Mouse (Mus musculus) gastrocnemius, adult 2 months (tissue): Measurements from ENCODE around the gene Lzts2. TPM values are rescaled to one million over a fixed set of nuclear protein-coding genes. Genes with fewer than 3 reads are reported as not detected.

ENCODE experiments used
- DNase-seq: peaks from one replicate; pipeline ENCODE4 v3.0.0; 2022
- H3K27ac ChIP-seq: fragments of 200-600 bp; 2 replicates; pipeline ENCODE4 v1.8.1; 2022; ENCODE audit warnings: mild to moderate bottlenecking
- H3K4me3 ChIP-seq: fragments of 200-600 bp; 2 replicates; pipeline ENCODE4 v1.8.1; 2022; ENCODE audit warnings: mild to moderate bottlenecking, moderate library complexity
- CTCF ChIP-seq: fragments of 200-600 bp; IDR thresholded peaks from 2 replicates; pipeline ENCODE4 v1.8.1; 2022; ENCODE audit warnings: antibody characterized with exemption, mild to moderate bottlenecking, moderate library complexity
- intact Hi-C: fragments of 180-260 bp; cut with DNase I; formaldehyde crosslinking; loops from one replicate; pipeline ENCODE4 v1.15.1; 2025
- total RNA-seq, 2 experiments: library from RNA; stranded (reverse); gene quantifications; 2 replicates each; pipeline ENCODE4 v1.2.3; 2021

The Lzts2 gene
- total RNA-seq, 2 experiments from 2014 or later: 21.0 to 29.3 TPM

DNA sequence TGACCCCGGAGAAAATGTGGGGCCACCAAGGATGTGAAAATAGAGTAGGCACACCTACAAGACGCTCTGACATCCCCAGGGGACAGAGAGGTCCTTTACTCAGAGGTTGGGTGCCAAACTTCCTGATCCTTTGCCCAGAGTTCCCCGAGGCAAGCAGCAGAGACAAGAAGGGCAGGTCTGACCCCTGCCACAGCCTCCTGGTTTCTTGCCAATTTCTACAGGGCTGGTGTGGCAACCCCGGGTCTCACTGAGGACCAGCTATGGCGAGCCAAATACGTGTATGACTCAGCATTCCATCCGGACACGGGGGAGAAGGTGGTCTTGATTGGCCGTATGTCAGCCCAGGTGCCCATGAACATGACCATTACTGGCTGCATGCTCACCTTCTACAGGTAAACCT lies 35.3 kb downstream of the Lzts2 start:
- H3K27ac ChIP-seq: peak overlapping the region; percentile 99
- intact Hi-C loops: no loop called here
- TF ChIP-seq CTCF: no peak
- DNase-seq: peak; percentile 38
- peak overlapping the region; percentile 76 for H3K4me3 ChIP-seq

DNA sequence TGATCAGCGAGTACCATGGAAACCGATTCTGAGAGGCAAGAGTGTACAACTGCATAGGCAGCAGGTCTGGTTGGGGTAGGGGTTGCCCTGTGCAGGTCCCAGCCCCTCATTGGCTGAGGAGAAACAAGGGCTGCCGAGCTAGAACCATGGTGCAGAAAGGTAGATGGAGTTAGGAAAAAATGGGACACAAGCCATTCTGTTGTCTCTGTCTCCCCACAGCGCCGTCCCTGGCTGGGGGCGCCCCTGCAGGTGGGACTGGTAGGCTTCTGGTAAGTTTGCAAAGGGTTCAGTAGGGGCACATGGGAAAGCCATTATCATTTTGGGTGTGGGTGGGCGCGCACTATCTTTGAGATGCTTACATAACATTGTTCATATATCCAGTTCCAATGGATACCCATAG lies 39.2 kb downstream of the Lzts2 start:
- no peak for TF ChIP-seq CTCF
- no peak overlapping the region for H3K27ac ChIP-seq
- DNase-seq: no peak
- no peak overlapping the region for H3K4me3 ChIP-seq
- intact Hi-C loops: no loop called here

DNA sequence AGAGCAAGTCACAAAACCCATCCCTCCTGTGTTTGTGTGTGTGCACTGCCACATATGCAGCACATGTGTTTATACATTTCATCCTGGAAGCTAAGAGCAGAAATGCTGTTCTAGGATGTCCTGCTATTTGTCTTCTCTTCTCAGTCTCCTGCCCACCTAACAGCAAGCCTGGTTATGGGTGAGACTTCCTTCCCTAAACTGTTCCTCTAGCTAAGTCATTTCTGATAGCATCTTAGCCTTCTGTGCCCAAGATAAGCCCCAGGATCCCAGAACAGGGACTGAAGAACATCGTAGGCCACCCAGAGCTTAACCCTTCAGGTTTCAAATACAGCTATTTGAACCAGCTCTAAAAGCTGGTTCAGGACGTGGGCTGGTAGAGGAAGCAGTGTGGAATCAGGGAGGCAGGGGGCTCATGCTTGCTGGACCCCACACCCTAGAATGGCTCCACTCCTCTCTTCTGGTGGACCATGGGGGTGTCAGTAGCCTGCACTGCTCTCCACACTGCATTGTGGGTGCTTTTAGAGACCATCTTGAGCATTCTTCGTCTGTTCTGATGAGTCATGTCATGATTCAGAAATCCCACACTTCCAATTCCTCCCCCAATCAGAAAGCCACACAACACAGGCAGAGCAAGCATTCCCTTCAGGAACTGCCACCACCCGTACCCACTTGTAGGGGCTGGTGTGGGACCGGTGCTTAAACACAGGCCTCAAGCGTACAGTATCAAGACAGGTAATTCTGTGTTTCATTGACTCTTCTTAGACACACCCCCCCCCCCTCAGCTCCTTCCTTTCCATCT lies 40.9 kb downstream of the Lzts2 start:
- DNase-seq: no peak
- no peak overlapping the region for H3K4me3 ChIP-seq
- intact Hi-C loops: no loop called here
- 0 out of 2 replicates have a peak overlapping the region, but pooled peaks have one; percentile 1 for H3K27ac ChIP-seq
- no peak for TF ChIP-seq CTCF

DNA sequence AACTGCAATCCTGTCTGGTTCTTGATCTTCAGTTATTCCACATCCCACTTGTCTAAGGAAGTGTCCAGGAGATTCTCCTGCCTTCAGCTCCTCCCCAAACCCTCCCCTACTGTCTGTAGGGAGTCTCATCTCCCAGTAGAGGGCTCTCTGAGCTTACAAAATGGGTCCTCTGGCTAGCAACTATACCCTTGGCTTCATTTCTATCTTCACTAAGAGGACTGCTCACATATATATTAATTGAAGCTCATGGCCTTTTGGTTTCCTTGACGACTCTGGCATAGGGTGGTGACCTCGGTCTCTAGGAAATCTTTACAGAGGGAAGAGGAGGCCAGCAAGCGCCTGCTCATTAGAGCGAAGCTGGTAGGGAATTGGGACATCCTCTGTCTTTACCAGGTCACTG lies 42.1 kb downstream of the Lzts2 start:
- Histone ChIP-seq H3K4me3 (peak overlapping the region; percentile 40; the same call in 1 of the 2 replicates), H3K27ac (peak overlapping the region; percentile 95)
- intact Hi-C loops: no loop called here
- TF ChIP-seq CTCF: peak; percentile 83
- no peak for DNase-seq

DNA sequence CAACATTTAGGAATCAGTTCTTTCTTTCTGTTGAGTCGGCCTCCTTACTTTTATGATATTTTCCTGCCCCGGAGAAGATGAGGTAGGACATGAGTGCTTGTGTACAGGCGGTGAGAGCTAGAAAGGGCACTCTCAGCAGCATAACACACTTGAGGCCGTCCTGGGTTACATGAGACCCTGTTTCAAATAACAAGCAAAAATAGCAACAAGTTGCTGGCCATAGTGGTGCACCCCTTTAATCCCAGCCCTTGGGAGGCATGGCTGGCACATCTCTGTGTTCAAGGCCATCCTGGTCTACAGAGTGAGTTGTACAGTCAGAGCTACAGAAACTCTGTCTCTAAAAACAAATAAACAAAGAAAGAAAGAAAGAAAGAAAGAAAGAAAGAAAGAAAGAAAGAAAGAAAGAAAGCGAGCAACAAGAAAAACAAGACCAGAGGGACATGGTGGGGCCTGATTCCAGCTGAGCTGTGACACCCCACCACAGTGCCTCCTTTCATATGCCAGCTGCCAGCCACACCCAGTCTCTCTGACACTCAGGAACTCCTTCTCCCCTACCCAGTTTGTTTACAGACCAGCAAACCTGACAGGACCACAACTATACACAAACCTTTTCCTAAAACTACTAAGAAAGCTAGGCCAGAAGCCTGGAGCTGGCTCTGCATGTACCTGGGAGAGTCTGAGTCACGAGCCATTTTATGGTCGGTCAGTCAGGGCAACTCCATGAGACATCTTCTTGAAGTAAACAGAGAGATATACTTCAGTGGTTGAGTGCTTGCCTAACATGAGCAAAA lies 42.9 kb downstream of the Lzts2 start:
- H3K4me3 ChIP-seq: peak overlapping the region; percentile 79
- no peak for DNase-seq
- peak overlapping the region; percentile 95 for H3K27ac ChIP-seq
- intact Hi-C loops: no loop called here
- TF ChIP-seq CTCF: no peak

DNA sequence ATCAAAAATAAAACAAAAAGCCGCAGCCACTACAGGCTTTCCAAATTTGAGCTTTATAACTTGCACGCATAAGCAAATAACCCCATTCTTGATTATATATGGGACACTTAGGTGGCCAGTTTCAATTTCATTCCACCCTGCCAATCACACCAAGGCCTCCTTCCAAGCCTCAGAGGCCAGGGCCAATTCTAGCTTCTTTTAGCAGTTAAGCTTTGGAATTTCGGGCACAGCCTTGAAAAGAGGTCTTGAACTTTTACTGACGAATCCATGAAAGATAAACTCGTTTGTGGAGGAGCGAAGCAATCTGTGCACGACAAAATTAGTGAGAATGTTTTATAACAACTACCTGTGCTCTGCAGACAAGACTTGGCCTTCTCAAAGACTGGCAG lies 43.5 kb downstream of the Lzts2 start:
- Histone ChIP-seq H3K4me3 (peak overlapping the region; percentile 79), H3K27ac (peak overlapping the region; percentile 95)
- intact Hi-C loops: loop anchor here (2.0 kb wide), 2 partner anchors 15 to 41 kb away; no protein-coding TSS in a partner anchor
- no peak for TF ChIP-seq CTCF
- DNase-seq: peak; percentile 68

DNA sequence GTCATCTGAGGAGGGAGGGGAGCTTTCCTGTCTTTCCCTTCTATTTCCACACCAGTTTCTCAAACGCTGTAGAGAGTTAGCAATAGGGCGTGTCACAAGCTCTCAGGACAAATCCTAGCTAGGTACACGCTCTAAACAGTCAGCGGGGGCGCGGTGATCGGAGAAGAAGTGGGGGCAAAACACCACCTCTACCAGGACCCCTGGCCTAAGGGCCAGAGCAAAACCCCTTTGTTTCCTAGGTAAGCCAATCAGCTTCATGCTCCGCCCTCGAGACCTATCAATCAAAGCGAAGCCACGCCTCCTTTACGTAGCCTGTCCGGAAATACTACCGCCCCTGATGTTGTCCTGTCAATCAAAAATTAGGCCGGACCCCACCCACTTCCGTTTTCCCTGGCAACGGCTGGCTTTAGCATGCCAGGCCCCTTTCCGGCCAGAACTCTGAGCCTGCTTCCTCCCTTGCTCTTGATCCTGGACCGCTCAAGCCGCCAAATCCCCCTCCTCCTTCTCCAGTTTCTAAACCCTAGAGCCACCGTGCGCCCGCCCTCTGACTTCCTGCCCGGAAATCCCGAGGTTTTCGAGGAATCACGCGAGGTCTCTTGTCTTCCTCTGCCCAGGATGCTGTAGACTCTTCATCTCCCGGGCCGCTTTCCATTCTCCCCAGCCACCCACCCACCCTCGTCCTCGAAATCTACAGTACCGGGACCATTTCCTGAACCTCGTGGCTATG lies 44.1 kb downstream of the Lzts2 start:
- peak; percentile 93 for DNase-seq
- Histone ChIP-seq H3K4me3 (peak overlapping the region; percentile 79), H3K27ac (peak overlapping the region; percentile 95)
- intact Hi-C loops: loop anchor here (2.0 kb wide), 2 partner anchors 15 to 41 kb away; no protein-coding TSS in a partner anchor
- TF ChIP-seq CTCF: no peak

DNA sequence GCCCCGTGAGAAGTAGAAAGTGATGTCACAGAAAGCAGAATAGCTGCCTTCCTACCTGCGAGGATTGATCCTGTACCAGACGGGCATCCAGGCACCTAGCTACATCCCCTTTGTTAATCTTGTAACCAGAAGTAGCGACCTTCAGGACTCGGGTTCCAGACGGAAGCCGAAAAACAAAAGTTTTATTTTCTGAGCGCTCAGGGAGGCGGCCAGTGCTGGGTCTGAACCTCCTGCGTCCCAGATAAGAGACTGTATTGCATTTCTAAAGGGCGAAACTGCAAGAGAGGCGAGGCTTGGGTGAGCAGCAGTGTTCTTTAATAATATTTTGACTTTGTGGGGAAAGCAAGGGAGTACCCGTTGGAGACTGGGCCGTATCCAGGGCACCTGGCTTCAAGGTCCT lies 44.6 kb downstream of the Lzts2 start:
- DNase-seq: no peak
- intact Hi-C loops: loop anchor here (2.0 kb wide), 2 partner anchors 14 to 42 kb away; no protein-coding TSS in a partner anchor
- Histone ChIP-seq H3K27ac (peak overlapping the region; percentile 95), H3K4me3 (peak overlapping the region; percentile 79)
- no peak for TF ChIP-seq CTCF

DNA sequence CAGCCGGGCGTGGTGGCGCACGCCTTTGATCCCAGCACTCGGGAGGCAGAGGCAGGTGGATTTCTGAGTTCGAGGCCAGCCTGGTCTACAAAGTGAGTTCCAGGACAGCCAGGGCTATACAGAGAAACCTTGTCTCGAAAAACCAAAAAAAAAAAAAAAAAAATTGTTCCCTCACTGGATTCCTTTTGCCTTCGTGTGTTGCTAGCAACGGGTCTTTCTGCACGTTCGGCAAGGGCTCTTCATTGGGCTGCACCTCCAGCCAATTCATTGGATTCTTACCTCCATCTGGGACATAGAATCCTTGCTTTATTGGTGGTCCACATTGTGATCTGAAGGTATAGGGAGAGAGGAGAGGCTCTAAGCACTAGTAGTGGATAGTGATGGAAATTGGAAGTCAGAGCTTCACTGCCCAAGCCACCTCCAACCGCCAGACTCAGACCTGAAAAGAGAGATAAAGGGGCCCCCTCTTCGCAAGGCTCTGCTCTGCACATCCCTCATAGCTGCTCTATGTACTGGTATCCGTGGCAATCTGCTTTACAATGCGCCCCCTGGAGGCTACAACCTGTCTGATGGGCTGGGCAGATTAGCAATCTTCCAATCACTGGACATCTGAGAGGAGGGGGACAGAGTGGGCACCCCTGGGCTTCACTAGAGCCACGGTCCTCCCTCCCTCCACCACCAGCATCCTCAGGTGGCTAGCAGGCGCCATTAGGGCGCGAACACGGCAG lies 49.5 kb downstream of the Lzts2 start:
- TF ChIP-seq CTCF: peak; percentile 79
- no peak overlapping the region for H3K4me3 ChIP-seq
- intact Hi-C loops: loop anchor here (1.0 kb wide), 1 partner anchor 26 kb away; no protein-coding TSS in a partner anchor
- peak; percentile 76 for DNase-seq
- H3K27ac ChIP-seq: no peak overlapping the region

DNA sequence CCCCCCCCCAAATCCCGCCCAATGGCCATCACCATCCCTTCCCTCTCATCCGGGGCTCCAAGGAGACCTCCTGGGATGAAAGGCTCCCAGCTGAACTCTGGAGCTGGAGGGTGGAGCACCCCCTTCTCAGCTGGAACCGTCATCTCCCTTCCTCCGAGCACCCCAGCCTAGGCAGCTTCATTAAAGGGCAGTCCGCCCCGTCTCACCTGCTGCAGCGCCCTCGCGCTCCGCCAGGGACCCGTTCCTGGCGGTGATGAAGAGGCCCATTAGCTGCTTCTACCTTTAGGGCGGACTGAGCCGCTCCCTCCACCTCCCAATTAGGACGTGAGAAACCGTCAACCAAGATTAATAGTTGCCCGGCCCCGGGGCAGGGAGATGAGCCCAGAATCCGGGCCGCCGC lies 51.0 kb downstream of the Lzts2 start:
- intact Hi-C loops: no loop called here
- no peak for TF ChIP-seq CTCF
- no peak overlapping the region for H3K4me3 ChIP-seq
- no peak for DNase-seq
- H3K27ac ChIP-seq: no peak overlapping the region

DNA sequence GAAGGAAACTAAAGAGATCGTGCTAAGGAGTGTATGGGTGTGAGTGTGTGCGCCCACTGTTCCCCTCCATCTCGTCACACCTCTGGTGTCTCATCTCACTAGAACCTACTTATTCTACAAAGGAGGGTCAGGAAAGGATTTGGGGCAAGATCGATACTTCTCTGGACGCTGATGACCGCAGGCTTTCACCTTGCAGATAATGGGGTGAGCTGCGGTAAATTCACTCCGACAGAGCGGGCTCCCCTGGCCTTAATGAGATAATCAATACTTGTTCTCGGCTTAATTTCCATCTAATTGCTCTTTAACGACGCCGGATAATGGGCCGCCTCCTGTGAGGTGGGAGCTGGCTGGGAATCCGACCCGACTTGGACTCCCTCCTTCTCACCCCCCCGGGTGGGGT lies 53.0 kb downstream of the Lzts2 start:
- no peak for TF ChIP-seq CTCF
- intact Hi-C loops: no loop called here
- no peak for DNase-seq
- Histone ChIP-seq H3K4me3 (no peak overlapping the region), H3K27ac (no peak overlapping the region)
